16 mouse cellular contexts compared by ENCODE assay signal in genomic region chr2:51652086-51652485, GRCm38 (mm10).
"Had no signal": no experiment of that assay in that cellular context is flagged by ENCODE, and none has a peak within 500 bp of the region (broad histone marks: within the 10 kb centered on the region; RNA-seq: fewer than 3 reads in every experiment).

No protein-coding gene starts in this region.

- ATAC-seq: hindbrain, embryonic 16.5 days; inflammation-experienced regulatory T-cells, adult 6 months; intestine, embryonic 15.5 days; intestine, postnatal 0 days had no signal

- DNase-seq: gastrocnemius, adult 2 months; gastrocnemius, postnatal 10 days; gastrocnemius, postnatal 25 days; heart, adult 18-20 months; heart, postnatal 10 days; heart, postnatal 4 days; kidney, adult 18-20 months; kidney, adult 8-10 months; kidney, postnatal 10 days; kidney, postnatal 25 days; kidney, postnatal 4 days; liver had no signal
